In genomic region chr11:3287921-3288320, GRCm38 (mm10) we compare ENCODE assay signal across 8 mouse cellular contexts. TPM values are rescaled to one million over a fixed set of nuclear protein-coding genes. Genes with fewer than 3 reads are reported as not detected.
A peak's percentile ranks its signal among the peaks of the same experiment; 100 is the strongest.
DNase-seq lines count a peak whose midpoint lies in the region; ATAC-seq lines count a peak whose summit lies in the region.

No protein-coding gene starts in this region.

- peaks cover 11% of the 10 kb centered on the region for H3K4me1 ChIP-seq in liver, embryonic 11.5 days (replicated peaks; ENCODE audit: control insufficient read depth, insufficient read depth, low read length)
- H3K4me1 ChIP-seq in hindbrain, embryonic 13.5 days (replicated peaks), result peaks cover 31% of the 10 kb centered on the region
- peaks cover 19% of the 10 kb centered on the region for H3K4me1 ChIP-seq in limb, embryonic 12.5 days (replicated peaks)
- H3K4me1 ChIP-seq in stomach, embryonic 15.5 days, result peaks cover 28% of the 10 kb centered on the region

- no peaks in the 10 kb centered on the region; the same call in 1 of the 2 replicates for H3K9me3 ChIP-seq in liver, embryonic 11.5 days (ENCODE audit: control insufficient read depth, low read length)
- no peaks in the 10 kb centered on the region for H3K9me3 ChIP-seq in hindbrain, embryonic 13.5 days
- H3K9me3 ChIP-seq in limb, embryonic 12.5 days, result no peaks in the 10 kb centered on the region
- H3K9me3 ChIP-seq in stomach, embryonic 15.5 days, result no peaks in the 10 kb centered on the region

- H3K4me3 ChIP-seq in liver, embryonic 11.5 days (ENCODE audit: low read depth, low read length), result peak overlapping the region; percentile 93
- H3K4me3 ChIP-seq in hindbrain, embryonic 13.5 days, result peak overlapping the region; percentile 82; the same call in 1 of the 2 replicates
- peak overlapping the region; percentile 86 for H3K4me3 ChIP-seq in limb, embryonic 12.5 days (replicated peaks)
- H3K4me3 ChIP-seq in stomach, embryonic 15.5 days (replicated peaks), result peak overlapping the region; percentile 85; the same call in 1 of the 2 replicates

- no peak for ATAC-seq in liver, embryonic 11.5 days (replicated peaks; ENCODE audit: low FRiP score)
- ATAC-seq in hindbrain, embryonic 13.5 days (ENCODE audit: low FRiP score), result no peak
- ATAC-seq in limb, embryonic 12.5 days (ENCODE audit: insufficient number of reproducible peaks, insufficient read depth, low FRiP score, low TSS enrichment, low read depth), result no peak
- no peak for ATAC-seq in stomach, embryonic 15.5 days (ENCODE audit: insufficient read depth, low FRiP score, low read depth)

- DNase-seq in liver, embryonic 11.5 days (ENCODE audit: low spot score), result no peak
- DNase-seq in liver, result no peak
- DNase-seq in spleen, postnatal 4 days (ENCODE audit: low spot score in 2 of 2), result no peak
- no peak for DNase-seq in urinary bladder, postnatal 25 days (ENCODE audit: low spot score)
- DNase-seq in gastrocnemius, adult 18-20 months (ENCODE audit: low spot score), result no peak

- H3K27me3 ChIP-seq in liver, embryonic 11.5 days (replicated peaks; ENCODE audit: control insufficient read depth, insufficient read depth, low read length), result no peaks in the 10 kb centered on the region
- no peaks in the 10 kb centered on the region for H3K27me3 ChIP-seq in hindbrain, embryonic 13.5 days
- H3K27me3 ChIP-seq in limb, embryonic 12.5 days, result no peaks in the 10 kb centered on the region
- no peaks in the 10 kb centered on the region for H3K27me3 ChIP-seq in stomach, embryonic 15.5 days (replicated peaks)

- H3K36me3 ChIP-seq in liver, embryonic 11.5 days (ENCODE audit: control insufficient read depth, insufficient read depth, low read length), result peaks cover 10% of the 10 kb centered on the region
- no peaks in the 10 kb centered on the region for H3K36me3 ChIP-seq in hindbrain, embryonic 13.5 days
- peaks cover 4% of the 10 kb centered on the region for H3K36me3 ChIP-seq in limb, embryonic 12.5 days
- no peaks in the 10 kb centered on the region for H3K36me3 ChIP-seq in stomach, embryonic 15.5 days

- peak overlapping the region; percentile 100 for H3K4me2 ChIP-seq in liver, embryonic 11.5 days
- H3K4me2 ChIP-seq in hindbrain, embryonic 13.5 days, result peak overlapping the region; percentile 100
- peak overlapping the region; percentile 100 for H3K4me2 ChIP-seq in limb, embryonic 12.5 days
- H3K4me2 ChIP-seq in stomach, embryonic 15.5 days, result peak overlapping the region; percentile 90

- H3K9ac ChIP-seq in liver, embryonic 11.5 days (ENCODE audit: low read depth, low read length), result peak overlapping the region; percentile 90
- H3K9ac ChIP-seq in hindbrain, embryonic 13.5 days, result peak overlapping the region; percentile 96
- peak overlapping the region; percentile 97 for H3K9ac ChIP-seq in limb, embryonic 12.5 days (replicated peaks)
- H3K9ac ChIP-seq in stomach, embryonic 15.5 days, result no peak overlapping the region

- peak overlapping the region; percentile 99 for H3K27ac ChIP-seq in liver, embryonic 11.5 days (ENCODE audit: low read depth, low read length)
- H3K27ac ChIP-seq in hindbrain, embryonic 13.5 days, result peak overlapping the region; percentile 100
- peak overlapping the region; percentile 100; the same call in 1 of the 2 replicates for H3K27ac ChIP-seq in limb, embryonic 12.5 days
- H3K27ac ChIP-seq in stomach, embryonic 15.5 days, result no peak overlapping the region; the same call in 1 of the 2 replicates

- WGBS in liver, embryonic 11.5 days, result 46% methylated on average over 5 of the region's 5 CpGs
- 57% methylated on average over 5 of the region's 5 CpGs for WGBS in hindbrain, embryonic 13.5 days
- 67% methylated on average over 5 of the region's 5 CpGs for WGBS in limb, embryonic 12.5 days
- 65% methylated on average over 5 of the region's 5 CpGs for WGBS in stomach, embryonic 15.5 days

RNA-seq across cellular contexts. Expression of gene Patz1, which starts 0.8 kb away (rescaled TPM):
- 42.8 and 44.2 TPM in 2 replicates for polyA plus RNA-seq in liver, embryonic 11.5 days (2014; fragmentation: Nextera tagmentation; extraction: Ambion mirVana)
- polyA plus RNA-seq in hindbrain, embryonic 13.5 days (2015; fragmentation: Nextera tagmentation; extraction: Ambion mirVana), result 69.6 TPM in 2 replicates
- 72.2 and 75.0 TPM in 2 replicates for polyA plus RNA-seq in limb, embryonic 12.5 days (2016; fragmentation: Nextera tagmentation; extraction: Ambion mirVana)
- 39.9 and 42.0 TPM in 2 replicates for polyA plus RNA-seq in stomach, embryonic 15.5 days (2015; fragmentation: Nextera tagmentation; extraction: Ambion mirVana)
- 10 to 100 TPM; 11.3 to 12.7 TPM for total RNA-seq in gastrocnemius, adult 18-20 months (2021)

RNA-seq across cellular contexts. Expression of gene Drg1, which starts 21.7 kb away (rescaled TPM):
- polyA plus RNA-seq in liver, embryonic 11.5 days (2014; fragmentation: Nextera tagmentation; extraction: Ambion mirVana), result 249 and 261 TPM in 2 replicates
- 235 and 243 TPM in 2 replicates for polyA plus RNA-seq in hindbrain, embryonic 13.5 days (2015; fragmentation: Nextera tagmentation; extraction: Ambion mirVana)
- polyA plus RNA-seq in limb, embryonic 12.5 days (2016; fragmentation: Nextera tagmentation; extraction: Ambion mirVana), result 216 and 228 TPM in 2 replicates
- polyA plus RNA-seq in stomach, embryonic 15.5 days (2015; fragmentation: Nextera tagmentation; extraction: Ambion mirVana), result 223 and 232 TPM in 2 replicates
- 10 to 100 TPM; 44.5 to 45.0 TPM for total RNA-seq in gastrocnemius, adult 18-20 months (2021)

RNA-seq across cellular contexts. Expression of gene Pik3ip1, which starts 42.3 kb away (rescaled TPM):
- 3.5 and 3.8 TPM in 2 replicates for polyA plus RNA-seq in liver, embryonic 11.5 days (2014; fragmentation: Nextera tagmentation; extraction: Ambion mirVana)
- polyA plus RNA-seq in hindbrain, embryonic 13.5 days (2015; fragmentation: Nextera tagmentation; extraction: Ambion mirVana), result 25.4 and 25.5 TPM in 2 replicates
- 15.1 and 18.8 TPM in 2 replicates for polyA plus RNA-seq in limb, embryonic 12.5 days (2016; fragmentation: Nextera tagmentation; extraction: Ambion mirVana)
- 10.6 and 12.1 TPM in 2 replicates for polyA plus RNA-seq in stomach, embryonic 15.5 days (2015; fragmentation: Nextera tagmentation; extraction: Ambion mirVana)
- 10 to 100 TPM; 27.2 to 30.8 TPM for total RNA-seq in gastrocnemius, adult 18-20 months (2021)
